Mouse (Mus musculus) ES-E14 (cell line): ENCODE measurements around the gene Hoxa5.

ENCODE experiments used
- HCFC1 ChIP-seq: IDR thresholded peaks from 2 replicates; pipeline ENCODE4 v1.6.1; 2012; ENCODE audit warnings: low read length, inconsistent platforms, borderline replicate concordance; ENCODE audit not compliant: insufficient read depth
- MAFK ChIP-seq: IDR thresholded peaks from 2 replicates; pipeline ENCODE4 v1.6.1; 2014; ENCODE audit warnings: mild to moderate bottlenecking, low read depth, low read length, inconsistent platforms; ENCODE audit not compliant: insufficient read depth

- TF ChIP-seq HCFC1 (no peak), MAFK (no peak)
Measured at GRCm38 (mm10) chr6:52243681-52244121, 39.3 kb upstream of the Hoxa5 start.
